Mouse (Mus musculus) liver, embryonic 11.5 days (tissue): ENCODE data around the gene Pgm2l1. TPM values are rescaled to one million over a fixed set of nuclear protein-coding genes. Genes with fewer than 3 reads are reported as not detected.

Experiments used
- ATAC-seq: fragments of 200-750 bp; cut with Nextera tagmentation; replicated peaks from 2 replicates; pipeline ENCODE4 v1.8.0; 2017; ENCODE audit warnings: moderate number of reproducible peaks, mild to moderate bottlenecking, moderate TSS enrichment, moderate library complexity; ENCODE audit not compliant: low FRiP score
- DNase-seq: peaks from one replicate; pipeline ENCODE4 v3.0.0-alpha.2; 2017; ENCODE audit warnings: low spot score
- H3K27ac ChIP-seq: fragments of 300-500 bp; sonication (generic); 2 replicates; pipeline ENCODE4 v1.5.1; 2014; ENCODE audit warnings: mild to moderate bottlenecking, low read depth, low read length, control low read depth
- H3K27me3 ChIP-seq: fragments of 300-500 bp; sonication (generic); replicated peaks from 2 replicates; pipeline ENCODE4 v1.6.1; 2014; ENCODE audit warnings: low read length, mixed read lengths; ENCODE audit not compliant: control insufficient read depth, insufficient read depth
- H3K36me3 ChIP-seq: fragments of 300-500 bp; sonication (generic); 2 replicates; pipeline ENCODE4 v1.6.1; 2014; ENCODE audit warnings: mild to moderate bottlenecking, low read length, moderate library complexity, mixed read lengths; ENCODE audit not compliant: control insufficient read depth, insufficient read depth
- H3K4me1 ChIP-seq: fragments of 300-500 bp; sonication (generic); replicated peaks from 2 replicates; pipeline ENCODE4 v1.6.1; 2014; ENCODE audit warnings: low read length, mixed read lengths; ENCODE audit not compliant: control insufficient read depth, insufficient read depth
- H3K4me2 ChIP-seq: fragments of 300-500 bp; sonication (generic); 2 replicates; pipeline ENCODE4 v1.6.1; 2014; ENCODE audit warnings: mild to moderate bottlenecking, control low read depth, moderate library complexity
- H3K4me3 ChIP-seq: fragments of 300-500 bp; sonication (generic); 2 replicates; pipeline ENCODE4 v1.5.1; 2014; ENCODE audit warnings: low read depth, low read length, control low read depth
- H3K9ac ChIP-seq: fragments of 300-500 bp; sonication (generic); 2 replicates; pipeline ENCODE4 v1.6.1; 2014; ENCODE audit warnings: low read depth, low read length, control low read depth
- H3K9me3 ChIP-seq: fragments of 300-500 bp; sonication (generic); 2 replicates; pipeline ENCODE4 v1.6.1; 2016; ENCODE audit warnings: low read length, inconsistent platforms, mixed read lengths; ENCODE audit not compliant: control insufficient read depth
- whole genome bisulfite sequencing: fragments of 180-500 bp; shearing (Covaris S2); extraction: QIAGEN DNeasy Blood & Tissue Kit; methylation state at CpG from one replicate; pipeline ENCODE4 v1.1.7; 2014; 5-methylcytosine and 5-hydroxymethylcytosine counted together
- polyA plus RNA-seq: library from polyadenylated mRNA; unstranded; fragments of >200 nt; fragmentation: Nextera tagmentation; extraction: Ambion mirVana; gene quantifications from 2 replicates; pipeline ENCODE4 v1.2.1, GENCODE M21; 2014

Pgm2l1 gene
- 2.6 and 3.0 TPM in 2 replicates for polyA plus RNA-seq

- Histone ChIP-seq H3K4me2 (peak within 1 kb of the TSS; percentile 99), H3K4me1 (peaks cover 12% of the 10 kb centered on the region), H3K27ac (peak within 1 kb of the TSS; percentile 95), H3K4me3 (peak within 1 kb of the TSS; percentile 76), H3K27me3 (no peaks in the 10 kb centered on the region), H3K9me3 (no peaks in the 10 kb centered on the region), H3K36me3 (no peaks in the 10 kb centered on the region), H3K9ac (peak within 1 kb of the TSS; percentile 79)
- ATAC-seq (peak; percentile 98), DNase-seq (peak; percentile 94)
- WGBS, result under 1% methylated on average over 72 of the region's 72 CpGs
Measured at GRCm38 (mm10) chr7:100227158-100227875, at the start of gene Pgm2l1. TSS of gene Pgm2l1 (plus strand) at chr7:100227394.

DNA sequence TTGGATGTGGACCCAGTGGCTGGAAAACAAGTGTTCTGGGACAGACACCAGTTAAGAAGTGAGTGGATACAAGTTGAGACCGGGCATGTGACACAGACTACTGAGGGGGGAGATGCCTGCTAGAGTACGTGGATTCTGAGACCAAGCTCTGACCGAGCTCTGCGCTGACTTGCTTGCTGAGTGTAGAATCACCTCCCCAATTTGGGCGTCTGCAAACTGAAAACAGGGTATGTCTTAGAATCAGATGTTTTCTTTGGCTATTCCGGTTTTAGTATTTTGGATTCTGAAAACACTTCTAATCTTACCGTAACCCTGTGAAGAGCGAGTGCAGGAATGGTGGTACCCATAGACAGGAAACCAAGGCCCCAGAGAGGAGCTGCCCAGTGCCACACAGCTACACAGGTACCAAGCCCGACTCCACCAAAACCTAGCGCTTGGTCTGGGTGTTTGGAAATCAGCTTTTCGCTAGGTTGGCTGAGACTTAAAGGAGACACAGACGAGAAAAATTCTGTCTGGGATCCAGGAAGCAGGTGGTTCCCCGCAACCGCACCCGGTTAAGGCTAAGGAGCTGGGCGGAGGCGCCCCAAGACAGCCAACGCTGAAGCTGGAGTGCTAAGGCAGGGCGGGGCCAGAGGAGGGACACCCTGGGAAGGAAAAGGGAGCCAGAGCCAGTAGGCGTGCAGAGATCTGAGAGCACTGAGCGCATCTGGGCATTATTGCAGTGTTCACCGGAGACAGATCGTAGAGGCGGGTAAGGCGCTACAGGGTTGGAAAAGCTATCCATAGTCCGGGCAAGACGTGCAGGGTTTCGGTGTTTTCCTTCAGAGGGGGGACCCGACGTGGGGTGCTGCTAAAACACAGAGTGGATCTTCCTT, 48.9 kb upstream of the Pgm2l1 start:
- WGBS, result 8% methylated on average over 30 of the region's 30 CpGs
- no peaks in the 10 kb centered on the region for H3K9me3 ChIP-seq
- H3K4me3 ChIP-seq, result peak overlapping the region; percentile 43
- H3K9ac ChIP-seq, result peak overlapping the region; percentile 17; the same call in 1 of the 2 replicates
- ATAC-seq, result peak; percentile 68
- H3K27me3 ChIP-seq, result peaks cover 32% of the 10 kb centered on the region
- no peaks in the 10 kb centered on the region for H3K36me3 ChIP-seq
- H3K4me1 ChIP-seq, result peaks cover 22% of the 10 kb centered on the region
- peak; percentile 60 for DNase-seq
- H3K27ac ChIP-seq, result no peak overlapping the region
- H3K4me2 ChIP-seq, result peak overlapping the region; percentile 89

DNA sequence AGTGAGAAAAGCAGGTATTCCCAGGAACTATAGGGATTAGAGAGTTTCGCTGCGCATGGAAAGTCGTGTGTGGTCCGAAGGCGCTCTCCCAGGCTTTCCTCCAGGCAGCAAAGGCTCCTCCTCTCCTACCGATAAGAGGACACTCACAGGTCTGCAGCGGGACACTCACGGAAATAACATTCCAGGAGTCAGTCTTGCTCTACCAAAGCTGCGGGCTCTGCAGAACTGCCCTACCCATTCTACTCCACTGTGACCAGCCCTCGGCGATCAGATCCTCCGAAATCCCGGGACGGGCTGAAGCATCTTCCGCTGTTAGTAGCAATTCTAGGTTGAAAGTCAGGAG, 48.3 kb upstream of the Pgm2l1 start:
- Histone ChIP-seq H3K27me3 (peaks cover 32% of the 10 kb centered on the region), H3K4me3 (peak overlapping the region; percentile 43), H3K27ac (no peak overlapping the region), H3K4me1 (peaks cover 22% of the 10 kb centered on the region), H3K9ac (peak overlapping the region; percentile 17; the same call in 1 of the 2 replicates), H3K36me3 (no peaks in the 10 kb centered on the region), H3K4me2 (peak overlapping the region; percentile 89), H3K9me3 (no peaks in the 10 kb centered on the region)
- WGBS, result 2% methylated on average over 15 of the region's 15 CpGs
- ATAC-seq, result 0 out of 2 replicates have a peak, but pooled peaks have one; percentile 15
- DNase-seq, result peak; percentile 47

DNA sequence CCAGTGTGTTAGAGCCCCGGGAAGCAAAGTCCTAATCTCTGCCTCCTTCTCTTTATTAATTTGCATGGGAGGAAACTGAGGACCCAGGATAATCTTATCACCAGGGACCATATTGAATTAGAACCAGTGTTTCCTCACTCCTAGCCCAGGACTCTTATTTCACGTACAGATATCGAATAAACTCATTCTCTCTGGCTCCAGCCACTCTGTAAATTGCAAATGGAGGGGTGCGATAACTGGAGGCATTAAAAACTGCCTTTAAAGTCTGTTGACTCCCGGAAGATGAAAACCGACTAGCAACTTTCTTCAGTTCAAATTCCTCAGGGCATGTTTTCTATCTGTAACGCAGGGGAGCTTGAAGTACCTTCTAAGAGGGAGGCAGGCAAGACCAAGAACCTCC, 47.8 kb upstream of the Pgm2l1 start:
- Histone ChIP-seq H3K4me3 (peak overlapping the region; percentile 43), H3K27me3 (peaks cover 32% of the 10 kb centered on the region), H3K27ac (0 out of 2 replicates have a peak overlapping the region, but pooled peaks have one; percentile 40), H3K9ac (0 out of 2 replicates have a peak overlapping the region, but pooled peaks have one; percentile 17), H3K9me3 (no peaks in the 10 kb centered on the region), H3K4me2 (peak overlapping the region; percentile 89), H3K36me3 (no peaks in the 10 kb centered on the region), H3K4me1 (peaks cover 22% of the 10 kb centered on the region)
- ATAC-seq, result peak; percentile 84
- no peak for DNase-seq
- 32% methylated on average over 7 of the region's 7 CpGs for WGBS

DNA sequence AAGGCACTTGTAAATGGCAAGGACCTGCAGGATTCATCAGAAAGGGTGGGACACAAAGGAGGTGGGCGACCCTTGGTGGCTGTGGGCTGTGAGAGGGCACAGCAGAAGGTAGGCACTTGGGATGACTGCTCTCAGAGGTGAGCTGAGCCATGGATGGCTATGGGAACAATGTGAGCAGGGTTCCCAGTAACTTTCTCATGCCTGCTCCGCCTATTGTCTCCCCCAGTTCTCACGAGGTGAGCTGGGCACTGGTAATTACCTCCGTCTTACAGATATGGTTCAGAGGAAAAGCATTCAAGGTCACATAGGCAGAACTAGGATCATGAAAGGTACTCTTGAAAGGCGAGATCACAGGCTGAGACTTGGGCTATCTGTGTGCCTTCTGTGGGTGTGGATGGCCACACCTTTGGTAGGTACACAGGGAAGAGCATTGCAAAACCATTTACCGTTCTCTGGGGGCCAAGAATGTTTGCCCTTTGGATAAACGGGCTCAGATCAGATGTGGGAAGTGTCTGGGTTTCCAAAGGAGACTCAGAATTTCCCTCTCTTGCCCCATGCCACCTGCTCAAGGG, 47.3 kb upstream of the Pgm2l1 start:
- H3K27ac ChIP-seq, result 0 out of 2 replicates have a peak overlapping the region, but pooled peaks have one; percentile 40
- H3K4me1 ChIP-seq, result peaks cover 22% of the 10 kb centered on the region
- DNase-seq (no peak), ATAC-seq (peak; percentile 24; the same call in 1 of the 2 replicates)
- no peaks in the 10 kb centered on the region for H3K9me3 ChIP-seq
- H3K4me3 ChIP-seq, result 0 out of 2 replicates have a peak overlapping the region, but pooled peaks have one; percentile 3
- 60% methylated on average over 7 of the region's 7 CpGs for WGBS
- H3K4me2 ChIP-seq, result peak overlapping the region; percentile 89
- H3K9ac ChIP-seq, result no peak overlapping the region
- no peaks in the 10 kb centered on the region for H3K36me3 ChIP-seq
- H3K27me3 ChIP-seq, result peaks cover 32% of the 10 kb centered on the region

GRCm38 (mm10) chr7:100181176-100181575, 46.0 kb upstream of the Pgm2l1 start:
- Histone ChIP-seq H3K4me3 (no peak overlapping the region), H3K9ac (no peak overlapping the region), H3K27ac (no peak overlapping the region), H3K27me3 (peaks cover 32% of the 10 kb centered on the region), H3K9me3 (no peaks in the 10 kb centered on the region), H3K4me2 (no peak overlapping the region), H3K36me3 (no peaks in the 10 kb centered on the region), H3K4me1 (peaks cover 22% of the 10 kb centered on the region)
- ATAC-seq, result no peak
- no peak for DNase-seq
- WGBS, result 77% methylated on average over 2 of the region's 2 CpGs

DNA sequence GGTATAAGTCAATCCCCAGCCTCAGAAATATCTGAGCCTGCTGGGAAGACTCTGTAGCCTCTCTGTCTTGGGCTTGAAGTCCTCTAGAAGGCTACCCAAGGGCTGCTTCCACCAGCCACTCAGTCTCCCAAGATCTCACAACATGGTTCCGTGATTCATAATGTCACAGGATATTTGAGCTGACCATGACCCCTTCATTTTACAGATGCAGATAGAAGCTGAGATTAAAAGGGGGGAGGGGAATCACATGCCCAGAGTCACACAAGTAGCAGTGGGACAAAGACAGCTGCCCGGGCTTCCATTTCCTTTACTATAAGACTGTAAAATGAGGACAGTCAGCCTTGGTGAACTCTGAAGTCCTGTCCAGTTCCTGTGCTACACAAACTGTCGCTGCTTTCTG, 45.6 kb upstream of the Pgm2l1 start:
- Histone ChIP-seq H3K4me1 (peaks cover 22% of the 10 kb centered on the region), H3K27me3 (peaks cover 32% of the 10 kb centered on the region), H3K27ac (no peak overlapping the region), H3K9ac (no peak overlapping the region), H3K36me3 (no peaks in the 10 kb centered on the region), H3K4me2 (no peak overlapping the region), H3K9me3 (no peaks in the 10 kb centered on the region), H3K4me3 (no peak overlapping the region)
- no peak for ATAC-seq
- WGBS, result 67% methylated on average over 3 of the region's 3 CpGs
- no peak for DNase-seq

DNA sequence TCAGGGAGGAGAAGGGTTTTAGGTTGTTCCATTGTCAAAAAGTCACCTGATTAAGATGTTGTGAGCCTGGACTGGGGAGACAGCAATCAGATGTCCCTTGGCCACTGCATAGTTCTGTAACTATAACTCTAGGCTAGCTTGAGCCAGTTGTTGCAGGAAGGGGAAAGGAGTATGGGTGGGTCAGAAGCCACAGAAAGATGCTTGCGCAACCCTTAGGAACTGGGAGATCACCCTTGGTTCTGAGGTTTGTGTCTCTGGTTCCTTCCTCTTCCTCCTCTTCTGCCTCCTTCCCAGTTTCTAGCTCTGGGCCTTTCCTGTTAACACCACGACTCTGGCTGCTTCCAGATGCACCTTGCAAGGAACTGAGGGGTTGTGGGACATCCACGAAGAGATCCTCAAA, 44.8 kb upstream of the Pgm2l1 start:
- H3K36me3 ChIP-seq, result no peaks in the 10 kb centered on the region
- peaks cover 22% of the 10 kb centered on the region for H3K4me1 ChIP-seq
- no peaks in the 10 kb centered on the region for H3K9me3 ChIP-seq
- WGBS, result 44% methylated on average over 3 of the region's 3 CpGs
- DNase-seq (no peak), ATAC-seq (no peak)
- H3K27ac ChIP-seq, result no peak overlapping the region
- no peak overlapping the region for H3K4me3 ChIP-seq
- H3K9ac ChIP-seq, result no peak overlapping the region
- H3K27me3 ChIP-seq, result peaks cover 24% of the 10 kb centered on the region; the same call in 1 of the 2 replicates
- H3K4me2 ChIP-seq, result no peak overlapping the region
